Mouse (Mus musculus): ENCODE measurements at regions not wholly inside any gene's neighbourhood (a gene's known extent, or its start where the extent isn't known, plus 50 kb on each side); places are given as distances from the start of the nearest gene placed in this dataset.

- Histone ChIP-seq H3K9ac (replicated peaks; ENCODE audit: low read length) (no peak overlapping the region), H3K4me3 (ENCODE audit: low read length) (no peak overlapping the region), H3K4me2 (ENCODE audit: low read depth, low read length) (no peak overlapping the region), H3K9me3 (ENCODE audit: low read length) (no peaks in the 10 kb centered on the region), H3K27me3 (ENCODE audit: insufficient read depth, low read length) (no peaks in the 10 kb centered on the region), H3K27ac (no peak overlapping the region), H3K4me1 (ENCODE audit: insufficient read depth, low read length) (no peaks in the 10 kb centered on the region), H3K36me3 (ENCODE audit: insufficient read depth, low read length) (no peaks in the 10 kb centered on the region)
- ATAC-seq: no peak
- no peak for TF ChIP-seq CTCF (IDR thresholded peaks at IDR 0.05; ENCODE audit: low read depth)
- WGBS: 96% methylated on average over 6 of the region's 6 CpGs
- DNase-seq (ENCODE audit: low spot score): no peak
Measured at GRCm38 (mm10) chr15:7012446-7012845, 78.0 kb upstream of the Lifr start.

- Histone ChIP-seq H3K4me2 (ENCODE audit: low read depth, low read length) (no peak overlapping the region), H3K4me1 (ENCODE audit: insufficient read depth, low read length) (no peaks in the 10 kb centered on the region), H3K4me3 (ENCODE audit: low read length) (no peak overlapping the region), H3K9ac (replicated peaks; ENCODE audit: low read length) (no peak overlapping the region), H3K27me3 (ENCODE audit: insufficient read depth, low read length) (no peaks in the 10 kb centered on the region), H3K27ac (no peak overlapping the region), H3K9me3 (ENCODE audit: low read length) (no peaks in the 10 kb centered on the region), H3K36me3 (ENCODE audit: insufficient read depth, low read length) (no peaks in the 10 kb centered on the region)
- WGBS: 73% methylated on average over 5 of the region's 5 CpGs
- ATAC-seq: no peak
- no peak for DNase-seq (ENCODE audit: low spot score)
- no peak for TF ChIP-seq CTCF (IDR thresholded peaks at IDR 0.05; ENCODE audit: low read depth)
Measured at GRCm38 (mm10) chr15:7013047-7013446, 77.4 kb upstream of the Lifr start.

- Histone ChIP-seq H3K9me3 (ENCODE audit: low read length) (no peaks in the 10 kb centered on the region), H3K9ac (replicated peaks; ENCODE audit: low read length) (no peak overlapping the region), H3K27me3 (ENCODE audit: insufficient read depth, low read length) (no peaks in the 10 kb centered on the region), H3K36me3 (ENCODE audit: insufficient read depth, low read length) (no peaks in the 10 kb centered on the region), H3K4me2 (ENCODE audit: low read depth, low read length) (no peak overlapping the region), H3K4me1 (ENCODE audit: insufficient read depth, low read length) (no peaks in the 10 kb centered on the region), H3K4me3 (ENCODE audit: low read length) (no peak overlapping the region), H3K27ac (no peak overlapping the region)
- DNase-seq (ENCODE audit: low spot score): no peak
- no peak for TF ChIP-seq CTCF (IDR thresholded peaks at IDR 0.05; ENCODE audit: low read depth)
- ATAC-seq: no peak
- 65% methylated on average over 2 of the region's 2 CpGs for WGBS
Measured at GRCm38 (mm10) chr15:7014984-7015383, 75.4 kb upstream of the Lifr start.

- ATAC-seq: no peak
- DNase-seq (ENCODE audit: low spot score): no peak
Measured at GRCm38 (mm10) chr15:7016018-7016417, 74.4 kb upstream of the Lifr start.

GRCm38 (mm10) chr15:7017281-7017845 lies 73.1 kb upstream of the Lifr start:
- Histone ChIP-seq H3K4me2 (ENCODE audit: low read depth, low read length) (no peak overlapping the region), H3K27me3 (ENCODE audit: insufficient read depth, low read length) (no peaks in the 10 kb centered on the region), H3K9me3 (ENCODE audit: low read length) (no peaks in the 10 kb centered on the region), H3K4me3 (ENCODE audit: low read length) (no peak overlapping the region), H3K27ac (no peak overlapping the region), H3K36me3 (ENCODE audit: insufficient read depth, low read length) (no peaks in the 10 kb centered on the region), H3K9ac (replicated peaks; ENCODE audit: low read length) (no peak overlapping the region), H3K4me1 (ENCODE audit: insufficient read depth, low read length) (no peaks in the 10 kb centered on the region)
- 90% methylated on average over 6 of the region's 6 CpGs for WGBS
- TF ChIP-seq CTCF (IDR thresholded peaks at IDR 0.05; ENCODE audit: low read depth): no peak
- ATAC-seq (no peak), DNase-seq (ENCODE audit: low spot score) (no peak)

More at GRCm38 (mm10) chr15:7016018-7016417, 74.4 kb upstream of the Lifr start:
- Histone ChIP-seq H3K4me2 (ENCODE audit: low read depth, low read length) (no peak overlapping the region), H3K36me3 (ENCODE audit: insufficient read depth, low read length) (no peaks in the 10 kb centered on the region), H3K9me3 (ENCODE audit: low read length) (no peaks in the 10 kb centered on the region), H3K4me3 (ENCODE audit: low read length) (no peak overlapping the region), H3K27ac (no peak overlapping the region), H3K27me3 (ENCODE audit: insufficient read depth, low read length) (no peaks in the 10 kb centered on the region), H3K4me1 (ENCODE audit: insufficient read depth, low read length) (no peaks in the 10 kb centered on the region), H3K9ac (replicated peaks; ENCODE audit: low read length) (no peak overlapping the region)
- WGBS: 59% methylated on average over 3 of the region's 3 CpGs
- TF ChIP-seq CTCF (IDR thresholded peaks at IDR 0.05; ENCODE audit: low read depth): no peak

- no peak for TF ChIP-seq CTCF (IDR thresholded peaks at IDR 0.05; ENCODE audit: low read depth)
- H3K27me3 ChIP-seq (ENCODE audit: insufficient read depth, low read length): no peaks in the 10 kb centered on the region
- DNase-seq (ENCODE audit: low spot score) (no peak), ATAC-seq (no peak)
- H3K4me3 ChIP-seq (ENCODE audit: low read length): no peak overlapping the region
- no peak overlapping the region for H3K27ac ChIP-seq
- H3K36me3 ChIP-seq (ENCODE audit: insufficient read depth, low read length): no peaks in the 10 kb centered on the region
- H3K4me2 ChIP-seq (ENCODE audit: low read depth, low read length): no peak overlapping the region
- no peaks in the 10 kb centered on the region for H3K9me3 ChIP-seq (ENCODE audit: low read length)
- no peaks in the 10 kb centered on the region for H3K4me1 ChIP-seq (ENCODE audit: insufficient read depth, low read length)
- no peak overlapping the region for H3K9ac ChIP-seq (replicated peaks; ENCODE audit: low read length)
Measured at GRCm38 (mm10) chr15:7022660-7023059, 67.8 kb upstream of the Lifr start.

- Histone ChIP-seq H3K27me3 (ENCODE audit: insufficient read depth, low read length) (no peaks in the 10 kb centered on the region), H3K9ac (replicated peaks; ENCODE audit: low read length) (no peak overlapping the region), H3K4me2 (ENCODE audit: low read depth, low read length) (no peak overlapping the region), H3K9me3 (ENCODE audit: low read length) (no peaks in the 10 kb centered on the region), H3K27ac (no peak overlapping the region), H3K36me3 (ENCODE audit: insufficient read depth, low read length) (no peaks in the 10 kb centered on the region), H3K4me1 (ENCODE audit: insufficient read depth, low read length) (no peaks in the 10 kb centered on the region), H3K4me3 (ENCODE audit: low read length) (no peak overlapping the region)
- WGBS: 71% methylated on average over 4 of the region's 4 CpGs
- DNase-seq (ENCODE audit: low spot score) (no peak), ATAC-seq (no peak)
- TF ChIP-seq CTCF (IDR thresholded peaks at IDR 0.05; ENCODE audit: low read depth): no peak
Measured at GRCm38 (mm10) chr15:7025194-7025593, 65.2 kb upstream of the Lifr start.

All from hindbrain, postnatal 0 days (tissue).